Mouse (Mus musculus) liver, embryonic 16.5 days (tissue): Measurements from ENCODE around the gene Sugct. TPM values are rescaled to one million over a fixed set of nuclear protein-coding genes. Genes with fewer than 3 reads are reported as not detected.

Experiments
- ATAC-seq: fragments of 200-750 bp; cut with Nextera tagmentation; 2 replicates; pipeline ENCODE4 v1.8.0; 2017; ENCODE audit warnings: low read depth, mild to moderate bottlenecking, moderate number of reproducible peaks, moderate library complexity
- H3K27ac ChIP-seq: fragments of 300-500 bp; sonication (generic); 2 replicates; pipeline ENCODE4 v1.5.1; 2014; ENCODE audit warnings: mild to moderate bottlenecking, low read length
- H3K27me3 ChIP-seq: fragments of 300-500 bp; sonication (generic); 2 replicates; pipeline ENCODE4 v1.6.1; 2014; ENCODE audit warnings: low read depth, low read length, mixed read lengths; ENCODE audit not compliant: control insufficient read depth, insufficient read depth
- H3K36me3 ChIP-seq: fragments of 300-500 bp; sonication (generic); 2 replicates; pipeline ENCODE4 v1.6.1; 2014; ENCODE audit warnings: mild to moderate bottlenecking; ENCODE audit not compliant: control insufficient read depth, insufficient read depth
- H3K4me1 ChIP-seq: fragments of 300-500 bp; sonication (generic); 2 replicates; pipeline ENCODE4 v1.6.1; 2014; ENCODE audit warnings: low read depth, low read length, mixed read lengths; ENCODE audit not compliant: control insufficient read depth
- H3K4me2 ChIP-seq: fragments of 300-500 bp; sonication (generic); 2 replicates; pipeline ENCODE4 v1.6.1; 2014; ENCODE audit warnings: low read depth, low read length, mixed read lengths
- H3K4me3 ChIP-seq: fragments of 300-500 bp; sonication (generic); 2 replicates; pipeline ENCODE4 v1.5.1; 2014; ENCODE audit warnings: low read depth, mild to moderate bottlenecking, low read length
- H3K9ac ChIP-seq: fragments of 300-500 bp; sonication (generic); 2 replicates; pipeline ENCODE4 v1.6.1; 2014; ENCODE audit warnings: low read depth, low read length
- H3K9me3 ChIP-seq: fragments of 300-500 bp; sonication (generic); replicated peaks from 2 replicates; pipeline ENCODE4 v1.6.1; 2016; ENCODE audit warnings: low read length; ENCODE audit not compliant: control insufficient read depth
- WGBS: fragments of 180-500 bp; shearing (Covaris S2); extraction: QIAGEN DNeasy Blood & Tissue Kit; methylation state at CpG from one replicate; pipeline ENCODE4 v1.1.7; 2014; ENCODE audit not compliant: insufficient replicate concordance; 5-methylcytosine and 5-hydroxymethylcytosine counted together
- polyA plus RNA-seq: library from polyadenylated mRNA; unstranded; fragments of >200 nt; fragmentation: Nextera tagmentation; extraction: Ambion mirVana; gene quantifications from 2 replicates; pipeline ENCODE4 v1.2.1, GENCODE M21; 2015

Sugct gene
- polyA plus RNA-seq, 1 experiment from 2014 or later, result 5.6 TPM

DNA sequence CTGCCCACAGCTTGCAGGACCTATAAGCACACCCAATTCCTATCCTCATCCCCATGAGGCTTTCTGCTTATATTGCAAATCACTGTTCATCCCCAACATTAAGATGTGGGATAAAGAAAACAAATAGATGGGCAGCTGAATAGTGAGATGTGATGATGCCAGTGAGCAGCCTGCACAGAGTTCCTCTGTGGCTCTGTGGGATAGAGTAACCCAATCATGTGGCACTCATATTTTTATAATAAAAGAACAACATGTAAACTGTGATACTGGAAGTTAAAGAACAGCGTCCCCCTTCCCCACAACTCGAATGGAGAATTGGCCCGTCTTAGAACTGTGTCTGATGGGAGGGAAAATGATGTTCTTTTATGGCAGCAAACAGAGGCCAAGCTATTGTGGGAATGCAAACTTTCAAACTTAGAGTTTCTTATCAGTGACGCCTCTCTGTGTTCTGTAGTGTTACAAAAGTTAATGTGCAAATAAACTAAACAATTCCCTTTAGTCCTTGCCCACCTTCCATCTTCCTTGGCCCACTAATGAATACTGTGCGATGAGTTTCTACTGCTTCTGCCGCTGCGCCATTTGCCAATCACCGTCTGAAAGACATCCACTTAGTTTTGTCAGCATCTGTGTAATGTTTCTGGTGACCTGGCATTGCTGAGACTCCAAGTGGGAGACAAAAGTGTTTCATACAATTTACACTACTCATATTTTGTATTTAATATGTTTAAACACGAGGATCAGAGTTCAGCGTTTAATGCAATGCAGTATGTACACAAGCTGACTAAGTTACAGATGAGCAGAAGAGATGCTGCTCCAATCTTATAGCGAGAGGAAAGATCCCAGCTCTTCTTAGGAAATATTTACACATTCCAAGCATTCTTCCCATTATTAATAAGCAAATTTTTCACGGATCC lies 756.5 kb downstream of the Sugct start:
- no peak overlapping the region for H3K27ac ChIP-seq
- H3K27me3 ChIP-seq, result no peaks in the 10 kb centered on the region
- H3K36me3 ChIP-seq, result no peaks in the 10 kb centered on the region
- no peaks in the 10 kb centered on the region for H3K4me1 ChIP-seq
- H3K9ac ChIP-seq, result no peak overlapping the region
- no peak for ATAC-seq
- H3K9me3 ChIP-seq, result no peaks in the 10 kb centered on the region
- no peak overlapping the region for H3K4me3 ChIP-seq
- no peak overlapping the region for H3K4me2 ChIP-seq
- WGBS, result 69% methylated on average over 12 of the region's 12 CpGs

GRCm38 (mm10) chr13:16937422-16938202 lies 757.7 kb downstream of the Sugct start:
- no peaks in the 10 kb centered on the region for H3K4me1 ChIP-seq
- no peak overlapping the region for H3K4me3 ChIP-seq
- no peaks in the 10 kb centered on the region for H3K9me3 ChIP-seq
- H3K9ac ChIP-seq, result no peak overlapping the region
- no peak for ATAC-seq
- 45% methylated on average over 11 of the region's 11 CpGs for WGBS
- no peaks in the 10 kb centered on the region for H3K27me3 ChIP-seq
- no peak overlapping the region for H3K4me2 ChIP-seq
- H3K36me3 ChIP-seq, result no peaks in the 10 kb centered on the region
- no peak overlapping the region for H3K27ac ChIP-seq

- no peaks in the 10 kb centered on the region for H3K36me3 ChIP-seq
- 61% methylated on average over 1 of the region's 1 CpGs for WGBS
- ATAC-seq, result no peak
- H3K9ac ChIP-seq, result no peak overlapping the region
- H3K9me3 ChIP-seq, result no peaks in the 10 kb centered on the region
- no peaks in the 10 kb centered on the region for H3K27me3 ChIP-seq
- no peak overlapping the region for H3K4me3 ChIP-seq
- H3K27ac ChIP-seq, result no peak overlapping the region
- no peaks in the 10 kb centered on the region for H3K4me1 ChIP-seq
- no peak overlapping the region for H3K4me2 ChIP-seq
Measured at GRCm38 (mm10) chr13:16935029-16935428, 760.3 kb downstream of the Sugct start.

DNA sequence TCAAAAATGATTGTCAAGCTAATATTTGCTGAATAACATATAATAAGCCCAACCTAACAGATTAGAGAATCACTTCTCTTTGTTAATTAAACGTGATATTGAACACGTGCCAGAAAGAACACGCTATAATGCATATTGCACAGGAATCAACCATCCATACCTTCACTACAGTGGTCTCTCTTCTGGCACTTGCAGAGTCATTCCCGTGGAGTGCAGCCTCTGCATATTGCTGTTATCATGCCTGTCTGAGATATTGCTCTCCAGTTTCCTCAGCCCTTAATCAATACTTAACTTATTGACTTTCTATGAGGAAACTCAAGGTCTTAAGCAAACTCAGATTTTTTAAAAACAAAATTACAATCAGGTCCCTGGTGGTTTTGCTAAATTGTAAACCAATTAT lies 761.8 kb downstream of the Sugct start:
- Histone ChIP-seq H3K9me3 (no peaks in the 10 kb centered on the region), H3K4me2 (no peak overlapping the region), H3K36me3 (no peaks in the 10 kb centered on the region), H3K4me3 (no peak overlapping the region), H3K27ac (no peak overlapping the region), H3K9ac (no peak overlapping the region), H3K27me3 (no peaks in the 10 kb centered on the region), H3K4me1 (no peaks in the 10 kb centered on the region)
- ATAC-seq, result peak; percentile 43
- WGBS, result 67% methylated on average over 4 of the region's 4 CpGs

GRCm38 (mm10) chr13:16921305-16921704 lies 774.0 kb downstream of the Sugct start:
- Histone ChIP-seq H3K4me3 (no peak overlapping the region), H3K9me3 (no peaks in the 10 kb centered on the region), H3K27ac (no peak overlapping the region), H3K9ac (no peak overlapping the region), H3K4me1 (no peaks in the 10 kb centered on the region), H3K4me2 (no peak overlapping the region), H3K36me3 (no peaks in the 10 kb centered on the region), H3K27me3 (no peaks in the 10 kb centered on the region)
- WGBS, result 36% methylated on average over 4 of the region's 4 CpGs
- no peak for ATAC-seq

DNA sequence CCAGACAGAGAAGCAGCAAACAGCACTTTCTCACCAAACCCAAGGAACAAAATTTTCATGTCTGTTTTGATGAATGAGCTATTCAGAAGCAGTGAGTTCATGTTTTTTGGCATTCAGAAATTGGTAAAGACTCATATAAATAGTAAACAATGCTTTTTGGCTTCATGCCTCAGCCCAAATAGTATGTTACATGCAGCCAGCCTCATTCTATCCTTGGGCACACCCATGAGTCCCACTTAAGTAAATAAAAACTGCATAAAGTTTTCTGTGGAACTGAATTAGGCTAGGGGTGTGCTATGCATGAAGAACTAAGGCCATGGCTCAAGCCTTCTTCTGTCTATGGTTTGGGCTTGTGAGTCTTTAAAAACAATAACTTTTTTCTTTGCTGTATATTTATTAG lies 779.7 kb downstream of the Sugct start:
- no peaks in the 10 kb centered on the region for H3K36me3 ChIP-seq
- no peak overlapping the region for H3K9ac ChIP-seq
- no peaks in the 10 kb centered on the region for H3K4me1 ChIP-seq
- ATAC-seq, result no peak
- no peaks in the 10 kb centered on the region for H3K27me3 ChIP-seq
- H3K4me3 ChIP-seq, result no peak overlapping the region
- H3K27ac ChIP-seq, result no peak overlapping the region
- H3K4me2 ChIP-seq, result no peak overlapping the region
- H3K9me3 ChIP-seq, result no peaks in the 10 kb centered on the region

- Histone ChIP-seq H3K27me3 (no peaks in the 10 kb centered on the region), H3K9ac (no peak overlapping the region), H3K9me3 (no peaks in the 10 kb centered on the region), H3K4me3 (no peak overlapping the region), H3K27ac (no peak overlapping the region), H3K4me2 (no peak overlapping the region), H3K36me3 (no peaks in the 10 kb centered on the region), H3K4me1 (no peaks in the 10 kb centered on the region)
- ATAC-seq, result no peak
Measured at GRCm38 (mm10) chr13:16912214-16912613, 783.1 kb downstream of the Sugct start.

- 68% methylated on average over 1 of the region's 1 CpGs for WGBS
- Histone ChIP-seq H3K27me3 (no peaks in the 10 kb centered on the region), H3K4me2 (no peak overlapping the region), H3K27ac (no peak overlapping the region), H3K9ac (no peak overlapping the region), H3K4me3 (no peak overlapping the region), H3K9me3 (no peaks in the 10 kb centered on the region), H3K36me3 (no peaks in the 10 kb centered on the region), H3K4me1 (no peaks in the 10 kb centered on the region)
- no peak for ATAC-seq
Measured at GRCm38 (mm10) chr13:16906974-16907373, 788.4 kb downstream of the Sugct start.

GRCm38 (mm10) chr13:16901424-16901823 lies 793.9 kb downstream of the Sugct start:
- no peak overlapping the region for H3K27ac ChIP-seq
- 67% methylated on average over 4 of the region's 4 CpGs for WGBS
- no peaks in the 10 kb centered on the region for H3K36me3 ChIP-seq
- H3K4me1 ChIP-seq, result no peaks in the 10 kb centered on the region; the same call in 1 of the 2 replicates
- peak; percentile 81 for ATAC-seq
- no peak overlapping the region for H3K4me2 ChIP-seq
- H3K4me3 ChIP-seq, result no peak overlapping the region
- H3K9me3 ChIP-seq, result no peaks in the 10 kb centered on the region
- H3K9ac ChIP-seq, result no peak overlapping the region
- no peaks in the 10 kb centered on the region for H3K27me3 ChIP-seq
